In genomic region chr8:111145460-111146012, GRCm38 (mm10) we compare ENCODE assay signal across 7 mouse cellular contexts. TPM values are rescaled to one million over a fixed set of nuclear protein-coding genes. Genes with fewer than 3 reads are reported as not detected.
DNase-seq lines count a peak whose midpoint lies in the region; ATAC-seq lines count a peak whose summit lies in the region.
"Not testable (repeated sequence)": the region's sequence is repeated elsewhere in the genome, so short reads cannot be mapped to it uniquely, and the experiment has no call there.

No protein-coding gene starts in this region.

- H3K4me2 ChIP-seq in intestine, embryonic 15.5 days (replicated peaks) = peak overlapping the region; percentile 89

- H3K9ac ChIP-seq in intestine, embryonic 15.5 days = peak overlapping the region; percentile 76

- intact Hi-C loops in left cerebral cortex, postnatal 25 days (cut with DNase I) = not testable (repeated sequence)

- ATAC-seq in intestine, embryonic 15.5 days = peak; percentile 97

- under 1% methylated on average over 74 of the region's 74 CpGs for WGBS in intestine, embryonic 15.5 days
- 0% methylated on average over 73 of the region's 74 CpGs for WGBS in midbrain, embryonic 10.5 days

- H3K4me3 ChIP-seq in intestine, embryonic 15.5 days (replicated peaks) = peak overlapping the region; percentile 68
- peak overlapping the region; percentile 73 for H3K4me3 ChIP-seq in midbrain, embryonic 10.5 days

- not testable (repeated sequence) for H3K4me1 ChIP-seq in intestine, embryonic 15.5 days (replicated peaks)
- H3K4me1 ChIP-seq in midbrain, embryonic 10.5 days = peaks cover 15% of the 10 kb centered on the region

- not testable (repeated sequence) for H3K36me3 ChIP-seq in intestine, embryonic 15.5 days; midbrain, embryonic 10.5 days

- H3K27ac ChIP-seq in intestine, embryonic 15.5 days = 0 out of 2 replicates have a peak overlapping the region, but pooled peaks have one; percentile 22
- peak overlapping the region; percentile 74; the same call in 1 of the 2 replicates for H3K27ac ChIP-seq in midbrain, embryonic 10.5 days (replicated peaks)

- not testable (repeated sequence) for H3K27me3 ChIP-seq in intestine, embryonic 15.5 days (replicated peaks); midbrain, embryonic 10.5 days (ENCODE audit: low read depth, poor library complexity, severe bottlenecking)

- DNase-seq in adrenal gland, adult (ENCODE audit: inconsistent age in 2 of 2, low spot score in 1 of 2) = peak; percentile 95 to 98
- peak; percentile 90 for DNase-seq in embryo, embryonic 10.5 days (ENCODE audit: low spot score)
- DNase-seq in gastrocnemius, postnatal 25 days = peak; percentile 96
- DNase-seq in left cerebral cortex, postnatal 25 days (ENCODE audit: low spot score in 2 of 2) = peak; percentile 92 to 94
- peak; percentile 92 for DNase-seq in midbrain, embryonic 10.5 days (ENCODE audit: low spot score)
- DNase-seq in right cerebral cortex, postnatal 4 days = peak; percentile 90

- H3K9me3 ChIP-seq in intestine, embryonic 15.5 days; midbrain, embryonic 10.5 days (replicated peaks): not testable (repeated sequence)

RNA-seq across cellular contexts. Expression of gene Pdpr, which starts 51.1 kb away (rescaled TPM):
- total RNA-seq in gastrocnemius, postnatal 25 days (2021) = 10 to 100 TPM; 89.9 to 97.1 TPM
- polyA plus RNA-seq in intestine, embryonic 15.5 days (2015; fragmentation: Nextera tagmentation; extraction: Ambion mirVana) = 9.5 and 10.1 TPM in 2 replicates
- total RNA-seq in left cerebral cortex, postnatal 25 days (2021) = 10 to 100 TPM; 26.9 to 27.5 TPM
- 11.9 and 13.2 TPM in 2 replicates for polyA plus RNA-seq in midbrain, embryonic 10.5 days (2016; fragmentation: Nextera tagmentation; extraction: Ambion mirVana)

RNA-seq across cellular contexts. Expression of gene Clec18a, which starts 53.3 kb away (rescaled TPM):
- under 1 TPM; 0.64 to 0.88 TPM for total RNA-seq in gastrocnemius, postnatal 25 days (2021)
- 0.13 and 0.32 TPM in 2 replicates for polyA plus RNA-seq in intestine, embryonic 15.5 days (2015; fragmentation: Nextera tagmentation; extraction: Ambion mirVana)
- total RNA-seq in left cerebral cortex, postnatal 25 days (2021) = 1 to 10 TPM; 2.7 TPM
- 1.1 and 2.0 TPM in 2 replicates for polyA plus RNA-seq in midbrain, embryonic 10.5 days (2016; fragmentation: Nextera tagmentation; extraction: Ambion mirVana)

Comparison
In these comparisons a context has a peak if more than half of its experiments do, and no peak if none do; other contexts are left out.
1. Peak in every context shown above with its lines: DNase-seq, ATAC-seq, H3K4me3 ChIP-seq and H3K27ac ChIP-seq.